Mouse (Mus musculus) ovary, adult 10 weeks (tissue): ENCODE results near the gene Nat8f7. TPM values are rescaled to one million over a fixed set of nuclear protein-coding genes. Genes with fewer than 3 reads are reported as not detected.

ENCODE experiments used
- polyA plus RNA-seq: library from polyadenylated mRNA; stranded (reverse); fragments of 350-450 nt; fragmentation: Illumina TruSeq; extraction: RNeasy Lipid Tissue Mini Kit (QIAGEN cat#74804); gene quantifications from one replicate; pipeline ENCODE4 v1.2.3, GENCODE M21; 2014

The Nat8f7 gene
- not detected for polyA plus RNA-seq

DNA sequence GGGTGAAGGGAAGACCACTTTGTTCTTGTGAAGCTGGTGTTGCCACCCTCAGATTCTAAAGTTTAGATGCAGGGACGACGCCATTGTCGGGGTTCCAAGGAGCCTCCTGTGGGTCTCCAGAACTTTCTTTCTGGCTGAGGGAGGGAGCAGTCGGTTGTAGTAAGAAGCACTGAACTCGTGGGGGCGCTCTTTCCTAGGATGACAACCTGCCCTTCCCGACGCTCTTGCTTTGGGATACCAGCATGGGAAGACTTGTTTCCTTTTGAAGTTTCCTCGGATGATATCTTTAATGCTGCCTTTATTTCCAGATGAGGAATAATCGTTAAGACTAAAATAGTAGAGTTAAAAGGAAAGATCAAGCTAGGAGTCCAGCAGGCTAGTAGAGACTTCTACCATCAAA lies at the start of gene Nat8f7:
Nat8f7 (minus strand) TSS at position 101 of the 400 bp plus-strand sequence.

Other genes starting within 250 kb of the Nat8f7 start
- gene Fbxo41, start 210.2 kb downstream of the Nat8f7 start, polyA plus RNA-seq = not detected
- gene Egr4, start 199.6 kb downstream of the Nat8f7 start, polyA plus RNA-seq = not detected
- 34.3 TPM for gene Alms1, start 125.7 kb downstream of the Nat8f7 start, polyA plus RNA-seq
- 6.4 TPM for gene Nat8f3, start 52.5 kb upstream of the Nat8f7 start, polyA plus RNA-seq
- not detected for gene Nat8f6, start 107.7 kb upstream of the Nat8f7 start, polyA plus RNA-seq
- 0.51 TPM for gene Nat8f5, start 107.8 kb upstream of the Nat8f7 start, polyA plus RNA-seq
- gene Nat8, start 118.9 kb upstream of the Nat8f7 start, polyA plus RNA-seq = not detected
- 0.83 TPM for gene Nat8f2, start 156.0 kb upstream of the Nat8f7 start, polyA plus RNA-seq
- gene Nat8f4, start 191.7 kb upstream of the Nat8f7 start, polyA plus RNA-seq = 11.3 TPM
- 112 TPM for gene Tprkb, start 198.7 kb upstream of the Nat8f7 start, polyA plus RNA-seq
- gene Nat8f1, start 202.5 kb upstream of the Nat8f7 start, polyA plus RNA-seq = 0.51 TPM
- gene Dusp11, start 248.5 kb upstream of the Nat8f7 start, polyA plus RNA-seq = 172 TPM